Mouse (Mus musculus) heart, embryonic 15.5 days (tissue): Measurements from ENCODE around the gene Rassf8. TPM values are rescaled to one million over a fixed set of nuclear protein-coding genes. Genes with fewer than 3 reads are reported as not detected.
A peak's percentile ranks its signal among the peaks of the same experiment; 100 is the strongest.

Experiments
- ATAC-seq: fragments of 200-750 bp; cut with Nextera tagmentation; replicated peaks from 2 replicates; pipeline ENCODE4 v1.8.0; 2017; ENCODE audit warnings: low read depth, moderate TSS enrichment; ENCODE audit not compliant: insufficient number of reproducible peaks, insufficient read depth, low FRiP score
- H3K27ac ChIP-seq: fragments of 300-500 bp; sonication (generic); 2 replicates; pipeline ENCODE4 v1.5.1; 2015; ENCODE audit warnings: mild to moderate bottlenecking, inconsistent platforms
- H3K27me3 ChIP-seq: fragments of 300-500 bp; sonication (generic); 2 replicates; pipeline ENCODE4 v1.6.1; 2015; ENCODE audit warnings: inconsistent platforms
- H3K36me3 ChIP-seq: fragments of 300-500 bp; sonication (generic); 2 replicates; pipeline ENCODE4 v1.6.1; 2015; ENCODE audit warnings: mild to moderate bottlenecking, inconsistent platforms
- H3K4me1 ChIP-seq: fragments of 300-500 bp; sonication (generic); replicated peaks from 2 replicates; pipeline ENCODE4 v1.6.1; 2015; ENCODE audit warnings: inconsistent platforms
- H3K4me2 ChIP-seq: fragments of 300-500 bp; sonication (generic); 2 replicates; pipeline ENCODE4 v1.6.1; 2015; ENCODE audit warnings: inconsistent platforms, mild to moderate bottlenecking, moderate library complexity
- H3K4me3 ChIP-seq: fragments of 300-500 bp; sonication (generic); 2 replicates; pipeline ENCODE4 v1.5.1; 2015; ENCODE audit warnings: mild to moderate bottlenecking, inconsistent platforms
- H3K9ac ChIP-seq: fragments of 300-500 bp; sonication (generic); 2 replicates; pipeline ENCODE4 v1.6.1; 2015; ENCODE audit warnings: mild to moderate bottlenecking, inconsistent platforms
- H3K9me3 ChIP-seq: fragments of 300-500 bp; sonication (generic); replicated peaks from 2 replicates; pipeline ENCODE4 v1.6.1; 2016; ENCODE audit warnings: inconsistent platforms
- WGBS: fragments of 180-500 bp; shearing (Covaris S2); methylation state at CpG from one replicate; pipeline ENCODE4 v1.1.7; 2015; ENCODE audit warnings: mixed read lengths; 5-methylcytosine and 5-hydroxymethylcytosine counted together
- polyA plus RNA-seq: library from polyadenylated mRNA; unstranded; fragments of >200 nt; fragmentation: Nextera tagmentation; extraction: Ambion mirVana; gene quantifications from 2 replicates; pipeline ENCODE4 v1.2.1, GENCODE M21; 2015

The Rassf8 gene
- polyA plus RNA-seq, 1 experiment from 2014 or later, result 10.5 TPM

DNA sequence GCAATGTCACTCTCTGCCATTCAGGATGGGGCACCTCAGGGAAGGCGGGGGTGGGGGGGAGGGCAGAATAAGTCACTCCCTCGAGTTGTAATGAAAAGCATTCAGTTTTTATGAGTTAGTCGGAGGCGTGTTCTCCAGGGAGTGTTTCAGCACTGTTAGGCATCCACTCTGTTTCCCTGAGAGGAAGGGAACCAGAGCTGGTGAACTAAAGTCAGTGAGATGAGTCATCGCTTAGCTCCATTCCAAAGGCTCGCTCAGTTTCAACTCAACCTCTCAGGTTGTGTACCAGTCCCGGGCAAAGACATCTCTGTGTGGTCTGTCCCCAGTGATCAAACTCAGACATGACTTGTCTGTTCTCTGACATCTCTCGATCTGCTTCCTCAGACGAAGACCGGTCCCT is 20.7 kb upstream of the Rassf8 start:
- no peak overlapping the region for H3K4me3 ChIP-seq
- no peaks in the 10 kb centered on the region for H3K27me3 ChIP-seq
- H3K4me2 ChIP-seq, result no peak overlapping the region
- no peaks in the 10 kb centered on the region for H3K36me3 ChIP-seq
- no peaks in the 10 kb centered on the region for H3K4me1 ChIP-seq
- no peak; the same call in 1 of the 2 replicates for ATAC-seq
- H3K9me3 ChIP-seq, result no peaks in the 10 kb centered on the region
- H3K27ac ChIP-seq, result no peak overlapping the region
- no peak overlapping the region for H3K9ac ChIP-seq
- WGBS, result 66% methylated on average over 10 of the region's 10 CpGs

DNA sequence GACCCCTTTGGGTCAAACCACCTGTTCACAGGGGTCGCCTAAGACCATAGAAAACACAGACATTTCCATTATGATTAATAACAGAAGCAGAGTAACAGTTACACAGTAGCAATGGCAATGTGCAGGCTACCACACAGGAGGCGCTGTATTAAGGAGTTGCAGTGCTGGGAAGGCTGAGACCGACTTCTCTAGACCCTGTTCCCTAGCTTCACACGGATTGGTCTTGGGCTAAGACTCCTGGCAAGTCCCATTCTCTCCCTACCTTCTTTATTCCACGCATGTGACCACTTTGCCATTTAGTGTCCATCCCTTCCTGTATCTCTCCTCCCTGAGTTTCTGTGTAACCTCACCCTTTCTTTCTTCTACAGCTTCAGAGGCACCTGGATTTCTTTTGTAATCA is 19.6 kb upstream of the Rassf8 start:
- 51% methylated on average over 5 of the region's 5 CpGs for WGBS
- no peaks in the 10 kb centered on the region for H3K27me3 ChIP-seq
- H3K4me3 ChIP-seq, result no peak overlapping the region
- H3K4me1 ChIP-seq, result 0 out of 2 replicates have a peak, but pooled peaks cover 4% of the 10 kb centered on the region
- ATAC-seq, result no peak
- H3K9me3 ChIP-seq, result no peaks in the 10 kb centered on the region
- no peak overlapping the region for H3K4me2 ChIP-seq
- H3K27ac ChIP-seq, result no peak overlapping the region
- H3K36me3 ChIP-seq, result no peaks in the 10 kb centered on the region
- no peak overlapping the region for H3K9ac ChIP-seq

GRCm38 (mm10) chr6:145732868-145733267 is 13.7 kb upstream of the Rassf8 start:
- H3K27me3 ChIP-seq, result no peaks in the 10 kb centered on the region
- no peaks in the 10 kb centered on the region for H3K36me3 ChIP-seq
- 76% methylated on average over 5 of the region's 5 CpGs for WGBS
- H3K27ac ChIP-seq, result no peak overlapping the region
- no peak overlapping the region for H3K4me3 ChIP-seq
- H3K4me2 ChIP-seq, result no peak overlapping the region
- ATAC-seq, result no peak
- H3K9me3 ChIP-seq, result no peaks in the 10 kb centered on the region
- H3K4me1 ChIP-seq, result 0 out of 2 replicates have a peak, but pooled peaks cover 4% of the 10 kb centered on the region
- H3K9ac ChIP-seq, result no peak overlapping the region

- H3K27me3 ChIP-seq, result no peaks in the 10 kb centered on the region
- WGBS, result 61% methylated on average over 4 of the region's 4 CpGs
- H3K27ac ChIP-seq, result no peak overlapping the region
- 0 out of 2 replicates have a peak, but pooled peaks cover 4% of the 10 kb centered on the region for H3K4me1 ChIP-seq
- H3K9me3 ChIP-seq, result no peaks in the 10 kb centered on the region
- no peak overlapping the region for H3K4me2 ChIP-seq
- no peaks in the 10 kb centered on the region for H3K36me3 ChIP-seq
- no peak overlapping the region for H3K9ac ChIP-seq
- H3K4me3 ChIP-seq, result no peak overlapping the region
- no peak for ATAC-seq
Observed at GRCm38 (mm10) chr6:145733276-145733675, 13.3 kb upstream of the Rassf8 start.

GRCm38 (mm10) chr6:145733911-145734310 is 12.6 kb upstream of the Rassf8 start:
- 68% methylated on average over 5 of the region's 5 CpGs for WGBS

GRCm38 (mm10) chr6:145736099-145736498 is 10.4 kb upstream of the Rassf8 start:
- Histone ChIP-seq H3K27me3 (no peaks in the 10 kb centered on the region), H3K4me2 (no peak overlapping the region), H3K4me3 (no peak overlapping the region), H3K27ac (no peak overlapping the region), H3K9ac (no peak overlapping the region), H3K36me3 (no peaks in the 10 kb centered on the region), H3K9me3 (no peaks in the 10 kb centered on the region), H3K4me1 (0 out of 2 replicates have a peak, but pooled peaks cover 4% of the 10 kb centered on the region)
- ATAC-seq, result no peak
- WGBS, result 78% methylated on average over 2 of the region's 2 CpGs

More at GRCm38 (mm10) chr6:145733911-145734310, 12.6 kb upstream of the Rassf8 start:
- no peak overlapping the region for H3K4me3 ChIP-seq
- no peak overlapping the region for H3K9ac ChIP-seq
- H3K9me3 ChIP-seq, result no peaks in the 10 kb centered on the region
- H3K4me1 ChIP-seq, result 0 out of 2 replicates have a peak, but pooled peaks cover 4% of the 10 kb centered on the region
- no peaks in the 10 kb centered on the region for H3K36me3 ChIP-seq
- H3K27me3 ChIP-seq, result no peaks in the 10 kb centered on the region
- ATAC-seq, result no peak
- H3K4me2 ChIP-seq, result no peak overlapping the region
- H3K27ac ChIP-seq, result no peak overlapping the region

DNA sequence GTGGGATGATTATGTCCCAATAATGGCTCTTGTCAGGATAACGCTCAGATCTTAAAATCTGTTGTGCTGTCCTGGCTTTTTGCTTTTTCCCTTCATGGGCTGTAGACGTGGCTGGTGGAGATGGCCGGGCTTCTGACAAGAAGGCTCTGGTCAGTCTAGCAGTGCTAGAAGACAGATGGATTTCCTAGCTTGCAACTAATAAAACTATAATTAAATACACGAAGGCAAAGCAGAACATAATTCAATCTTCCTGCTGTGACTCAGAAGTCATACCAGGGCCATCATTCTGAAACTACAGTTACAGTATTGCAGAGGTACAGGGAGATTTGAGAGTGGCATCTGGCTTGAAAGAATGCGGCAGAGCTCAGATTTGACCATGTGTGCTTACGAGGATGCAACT is 7.3 kb upstream of the Rassf8 start:
- H3K27me3 ChIP-seq, result no peaks in the 10 kb centered on the region
- no peak for ATAC-seq
- H3K27ac ChIP-seq, result no peak overlapping the region
- H3K9ac ChIP-seq, result no peak overlapping the region
- H3K4me3 ChIP-seq, result no peak overlapping the region
- peaks cover 11% of the 10 kb centered on the region; the same call in 1 of the 2 replicates for H3K4me1 ChIP-seq
- H3K9me3 ChIP-seq, result no peaks in the 10 kb centered on the region
- WGBS, result 76% methylated on average over 6 of the region's 6 CpGs
- H3K4me2 ChIP-seq, result no peak overlapping the region
- H3K36me3 ChIP-seq, result no peaks in the 10 kb centered on the region

- no peak for ATAC-seq
- no peaks in the 10 kb centered on the region for H3K36me3 ChIP-seq
- no peak overlapping the region for H3K4me2 ChIP-seq
- H3K27ac ChIP-seq, result no peak overlapping the region
- H3K9me3 ChIP-seq, result no peaks in the 10 kb centered on the region
- WGBS, result 64% methylated on average over 3 of the region's 3 CpGs
- H3K27me3 ChIP-seq, result no peaks in the 10 kb centered on the region
- H3K4me1 ChIP-seq, result peaks cover 15% of the 10 kb centered on the region
- no peak overlapping the region for H3K9ac ChIP-seq
- no peak overlapping the region for H3K4me3 ChIP-seq
Observed at GRCm38 (mm10) chr6:145740011-145740410, 6.5 kb upstream of the Rassf8 start.

- Histone ChIP-seq H3K27me3 (no peaks in the 10 kb centered on the region), H3K27ac (peak overlapping the region; percentile 97), H3K4me3 (no peak overlapping the region), H3K4me2 (no peak overlapping the region; the same call in 1 of the 2 replicates), H3K4me1 (peaks cover 44% of the 10 kb centered on the region), H3K9me3 (no peaks in the 10 kb centered on the region), H3K9ac (no peak overlapping the region), H3K36me3 (no peaks in the 10 kb centered on the region; the same call in 1 of the 2 replicates)
- WGBS, result 20% methylated on average over 3 of the region's 3 CpGs
- ATAC-seq, result no peak
Observed at GRCm38 (mm10) chr6:145745291-145745690, 1.3 kb upstream of the Rassf8 start.

DNA sequence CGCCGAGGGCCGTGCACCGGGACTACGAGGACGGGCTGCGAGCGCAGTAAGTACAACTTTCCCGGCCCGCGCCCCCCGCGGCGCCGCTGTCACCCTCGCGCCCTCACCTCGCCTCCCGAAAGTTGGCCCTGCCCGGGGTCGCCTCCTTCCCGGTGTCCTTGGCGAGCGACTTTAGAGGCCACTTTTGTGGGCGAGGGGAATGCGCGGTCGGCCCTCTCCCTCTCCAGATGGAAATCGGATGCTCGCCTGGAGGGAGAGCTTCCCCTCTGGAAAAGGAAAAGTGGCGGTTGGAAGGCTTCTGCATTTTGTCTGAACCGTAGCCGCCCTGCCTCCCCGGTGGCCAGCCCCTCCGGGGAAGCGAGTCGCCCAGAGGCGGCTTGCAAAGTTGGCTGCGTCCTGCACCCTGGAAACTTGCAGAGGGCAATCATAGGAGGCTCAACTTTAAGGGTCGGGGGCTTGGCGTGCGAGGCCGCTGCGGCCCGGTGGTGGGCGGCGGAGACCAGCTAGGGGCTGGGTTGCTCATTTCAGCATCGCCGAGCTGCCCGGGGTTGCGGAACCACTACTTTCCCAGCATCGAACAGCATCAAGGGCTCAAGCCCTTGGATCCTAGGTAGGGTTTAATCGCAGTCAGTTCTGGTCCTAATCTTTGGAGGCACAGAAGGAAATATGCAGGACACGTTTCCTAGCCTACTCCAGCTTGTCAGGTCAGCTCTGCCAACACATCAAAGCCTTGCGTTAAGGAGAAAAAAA is 548 bp downstream of the Rassf8 start:
- Histone ChIP-seq H3K4me1 (peaks cover 51% of the 10 kb centered on the region), H3K4me3 (peak overlapping the region; percentile 89), H3K9ac (peak overlapping the region; percentile 91), H3K36me3 (peaks cover 9% of the 10 kb centered on the region; the same call in 1 of the 2 replicates), H3K27me3 (no peaks in the 10 kb centered on the region), H3K9me3 (no peaks in the 10 kb centered on the region), H3K27ac (peak overlapping the region; percentile 97), H3K4me2 (peak overlapping the region; percentile 71)
- under 1% methylated on average over 55 of the region's 55 CpGs for WGBS
- ATAC-seq, result no peak; the same call in 1 of the 2 replicates

- Histone ChIP-seq H3K4me3 (peak overlapping the region; percentile 89), H3K27me3 (no peaks in the 10 kb centered on the region), H3K9me3 (no peaks in the 10 kb centered on the region), H3K4me2 (peak overlapping the region; percentile 71), H3K36me3 (peaks cover 9% of the 10 kb centered on the region; the same call in 1 of the 2 replicates), H3K4me1 (peaks cover 59% of the 10 kb centered on the region), H3K27ac (peak overlapping the region; percentile 97), H3K9ac (peak overlapping the region; percentile 91)
- ATAC-seq, result no peak
- 9% methylated on average over 16 of the region's 16 CpGs for WGBS
Observed at GRCm38 (mm10) chr6:145747671-145748640, 1.4 kb downstream of the Rassf8 start.
